Mouse (Mus musculus) midbrain, postnatal 0 days (tissue): Measurements from ENCODE around the gene Igf2bp3. TPM values are rescaled to one million over a fixed set of nuclear protein-coding genes. Genes with fewer than 3 reads are reported as not detected.
A peak's percentile ranks its signal among the peaks of the same experiment; 100 is the strongest.

ENCODE experiments used
- ATAC-seq: fragments of 200-750 bp; cut with Nextera tagmentation; 2 replicates; pipeline ENCODE4 v1.8.0; 2017; ENCODE audit warnings: moderate number of reproducible peaks, mild to moderate bottlenecking, moderate TSS enrichment, moderate library complexity; ENCODE audit not compliant: low FRiP score
- DNase-seq: peaks from one replicate; pipeline ENCODE4 v3.0.0-alpha.2; 2015; ENCODE audit warnings: low spot score
- H3K27ac ChIP-seq: fragments of 300-500 bp; sonication (generic); 2 replicates; pipeline ENCODE4 v1.5.1; 2014; ENCODE audit warnings: low read depth, mild to moderate bottlenecking, low read length, mixed read lengths
- H3K27me3 ChIP-seq: fragments of 300-500 bp; sonication (generic); 2 replicates; pipeline ENCODE4 v1.6.1; 2014; ENCODE audit warnings: low read length, control low read depth, mixed read lengths; ENCODE audit not compliant: insufficient read depth
- H3K36me3 ChIP-seq: fragments of 300-500 bp; sonication (generic); 2 replicates; pipeline ENCODE4 v1.6.1; 2014; ENCODE audit warnings: low read length, control low read depth, mixed read lengths; ENCODE audit not compliant: insufficient read depth
- H3K4me1 ChIP-seq: fragments of 300-500 bp; sonication (generic); 2 replicates; pipeline ENCODE4 v1.6.1; 2014; ENCODE audit warnings: mild to moderate bottlenecking, control low read depth, antibody characterized with exemption, low read length, mixed read lengths; ENCODE audit not compliant: insufficient read depth
- H3K4me2 ChIP-seq: fragments of 300-500 bp; sonication (generic); 2 replicates; pipeline ENCODE4 v1.6.1; 2014; ENCODE audit warnings: low read depth, mild to moderate bottlenecking, low read length, mixed read lengths; ENCODE audit not compliant: poor library complexity, severe bottlenecking
- H3K4me3 ChIP-seq: fragments of 300-500 bp; sonication (generic); 2 replicates; pipeline ENCODE4 v1.5.1; 2014; ENCODE audit warnings: low read depth, mild to moderate bottlenecking, low read length, moderate library complexity
- H3K9ac ChIP-seq: fragments of 300-500 bp; sonication (generic); replicated peaks from 2 replicates; pipeline ENCODE4 v1.6.1; 2014; ENCODE audit warnings: mild to moderate bottlenecking, low read length, moderate library complexity, mixed read lengths; ENCODE audit not compliant: poor library complexity, severe bottlenecking
- H3K9me3 ChIP-seq: fragments of 300-500 bp; sonication (generic); 2 replicates; pipeline ENCODE4 v1.6.1; 2016; ENCODE audit warnings: low read length, control low read depth
- CTCF ChIP-seq: IDR thresholded peaks from 2 replicates; pipeline ENCODE4 v1.5.1; 2016; ENCODE audit warnings: antibody characterized with exemption, mild to moderate bottlenecking
- WGBS: fragments of 180-500 bp; shearing (Covaris S2); extraction: QIAGEN DNeasy Blood & Tissue Kit; methylation state at CpG from one replicate; pipeline ENCODE4 v1.1.7; 2014; 5-methylcytosine and 5-hydroxymethylcytosine counted together
- polyA plus RNA-seq: library from polyadenylated mRNA; unstranded; fragments of >200 nt; fragmentation: Nextera tagmentation; extraction: Ambion mirVana; gene quantifications from 2 replicates; pipeline ENCODE4 v1.2.1, GENCODE M21; 2015
- total RNA-seq: library from RNA; depleted of rRNA; stranded (reverse); fragments of >200 nt; gene quantifications from 2 replicates; pipeline ENCODE4 v1.2.3, GENCODE M21; 2014

Gene Igf2bp3
- total and polyA plus RNA-seq, 2 experiments from 2014 or later: 5.4 to 10.6 TPM

DNA sequence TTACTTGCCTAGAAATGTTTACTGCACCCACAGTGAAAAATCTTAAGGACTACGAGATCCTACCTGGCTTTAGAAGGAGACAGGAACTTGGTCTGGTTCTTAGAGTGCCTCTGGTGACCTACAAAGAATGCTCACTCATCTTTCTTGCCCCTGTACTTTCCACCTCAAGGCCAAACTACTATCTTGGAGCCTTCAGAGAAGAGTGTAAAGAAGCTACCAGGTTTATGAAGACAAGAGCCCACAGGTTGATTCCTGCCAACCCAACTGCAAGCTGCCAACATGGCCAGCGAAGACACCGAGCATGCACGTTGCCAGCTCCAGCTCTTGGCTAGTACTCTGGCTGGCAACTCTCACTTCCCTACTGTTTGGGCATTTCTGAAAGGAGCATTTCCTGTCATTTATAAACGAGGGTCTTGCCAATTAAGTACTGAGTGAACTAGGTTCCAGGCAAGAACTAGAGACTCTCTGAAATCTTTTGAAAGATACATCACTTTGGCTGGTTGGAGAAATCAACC is 117.1 kb downstream of the Igf2bp3 start:
- Histone ChIP-seq H3K27me3 (no peaks in the 10 kb centered on the region), H3K27ac (no peak overlapping the region; the same call in 1 of the 2 replicates), H3K36me3 (0 out of 2 replicates have a peak, but pooled peaks cover 5% of the 10 kb centered on the region), H3K9me3 (no peaks in the 10 kb centered on the region), H3K9ac (no peak overlapping the region), H3K4me3 (no peak overlapping the region), H3K4me2 (no peak overlapping the region), H3K4me1 (no peaks in the 10 kb centered on the region; the same call in 1 of the 2 replicates)
- TF ChIP-seq CTCF: no peak
- WGBS: 63% methylated on average over 5 of the region's 5 CpGs
- DNase-seq: peak; percentile 26
- no peak for ATAC-seq

DNA sequence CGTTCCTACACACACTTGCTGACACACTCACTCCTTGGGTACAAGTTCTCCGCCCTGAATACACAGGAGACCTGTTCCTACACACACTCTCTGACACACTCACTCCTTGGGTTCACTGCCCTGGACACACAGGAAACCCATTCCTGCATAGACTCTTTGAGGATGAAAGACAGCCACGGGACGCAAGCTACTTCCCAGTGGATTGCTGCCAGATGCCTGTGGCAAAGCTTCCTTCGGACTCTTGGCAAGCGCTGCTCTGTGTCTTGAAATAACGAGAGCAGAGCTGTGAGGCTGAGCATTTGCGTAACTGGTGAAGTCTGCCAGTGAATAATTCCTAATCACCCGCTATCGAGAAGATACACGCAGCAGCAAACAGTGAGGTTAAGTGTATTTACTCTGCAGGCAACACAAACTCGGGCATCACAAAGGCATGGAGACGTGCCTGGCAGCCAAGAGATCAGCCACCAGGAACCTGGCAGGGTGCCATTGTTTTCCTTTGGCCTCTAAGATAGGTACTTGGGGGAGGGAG is 117.8 kb downstream of the Igf2bp3 start:
- no peaks in the 10 kb centered on the region; the same call in 1 of the 2 replicates for H3K4me1 ChIP-seq
- no peak overlapping the region for H3K9ac ChIP-seq
- peak overlapping the region; percentile 69 for H3K27ac ChIP-seq
- 37% methylated on average over 13 of the region's 13 CpGs for WGBS
- no peaks in the 10 kb centered on the region for H3K27me3 ChIP-seq
- DNase-seq: peak; percentile 89
- no peak for TF ChIP-seq CTCF
- H3K36me3 ChIP-seq: 0 out of 2 replicates have a peak, but pooled peaks cover 5% of the 10 kb centered on the region
- peak overlapping the region; percentile 26 for H3K4me2 ChIP-seq
- H3K4me3 ChIP-seq: 0 out of 2 replicates have a peak overlapping the region, but pooled peaks have one; percentile 6
- H3K9me3 ChIP-seq: no peaks in the 10 kb centered on the region
- ATAC-seq: no peak

DNA sequence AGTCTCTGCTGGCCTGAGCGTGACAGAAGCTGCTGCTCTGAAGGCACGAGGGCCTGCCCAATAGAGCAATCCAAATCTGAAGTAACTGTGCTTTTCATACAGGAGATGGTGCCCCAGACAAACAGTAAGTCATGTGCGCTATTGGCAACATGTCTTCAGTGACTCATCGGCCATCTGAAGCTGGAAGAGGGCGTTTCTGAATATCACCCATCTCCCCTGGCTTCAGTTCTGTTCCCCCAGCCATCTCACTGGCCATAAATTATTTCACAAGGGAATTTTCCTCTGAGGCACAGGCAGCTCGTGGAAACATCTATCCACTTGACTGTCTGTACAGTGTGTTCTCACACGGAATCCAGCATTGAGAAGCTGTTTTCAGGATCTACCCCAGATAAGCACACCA is 118.3 kb downstream of the Igf2bp3 start:
- H3K9ac ChIP-seq: no peak overlapping the region
- TF ChIP-seq CTCF: no peak
- no peaks in the 10 kb centered on the region for H3K27me3 ChIP-seq
- peak; percentile 42 for DNase-seq
- no peak for ATAC-seq
- no peak overlapping the region for H3K4me3 ChIP-seq
- WGBS: 74% methylated on average over 7 of the region's 7 CpGs
- 0 out of 2 replicates have a peak, but pooled peaks cover 5% of the 10 kb centered on the region for H3K36me3 ChIP-seq
- no peaks in the 10 kb centered on the region; the same call in 1 of the 2 replicates for H3K4me1 ChIP-seq
- H3K27ac ChIP-seq: peak overlapping the region; percentile 69
- H3K9me3 ChIP-seq: no peaks in the 10 kb centered on the region
- H3K4me2 ChIP-seq: no peak overlapping the region

DNA sequence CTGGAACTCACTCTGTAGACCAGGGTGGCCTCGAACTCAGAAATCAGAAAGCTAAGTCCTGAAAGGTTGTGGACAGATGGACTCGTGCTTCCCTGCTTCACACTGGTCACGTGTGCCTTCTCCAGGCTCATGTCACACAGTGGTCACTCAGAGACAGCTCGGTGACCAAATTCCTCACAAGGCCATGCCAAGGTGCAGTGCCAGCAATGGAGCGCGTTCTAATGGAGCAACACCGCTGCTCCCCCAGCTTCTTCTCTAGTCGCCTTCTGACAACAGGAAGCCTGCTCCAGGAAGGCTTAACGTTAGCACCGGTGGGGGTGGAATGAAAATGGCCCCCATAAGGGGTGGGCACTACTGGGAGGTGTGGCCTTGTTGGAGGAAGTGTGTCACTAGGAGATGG is 119.8 kb downstream of the Igf2bp3 start:
- no peak for TF ChIP-seq CTCF
- Histone ChIP-seq H3K27me3 (no peaks in the 10 kb centered on the region), H3K4me2 (no peak overlapping the region), H3K27ac (no peak overlapping the region), H3K4me1 (no peaks in the 10 kb centered on the region; the same call in 1 of the 2 replicates), H3K36me3 (peaks cover 14% of the 10 kb centered on the region; the same call in 1 of the 2 replicates), H3K9ac (no peak overlapping the region), H3K4me3 (no peak overlapping the region), H3K9me3 (no peaks in the 10 kb centered on the region)
- no peak for ATAC-seq
- DNase-seq: no peak
- 89% methylated on average over 10 of the region's 10 CpGs for WGBS

DNA sequence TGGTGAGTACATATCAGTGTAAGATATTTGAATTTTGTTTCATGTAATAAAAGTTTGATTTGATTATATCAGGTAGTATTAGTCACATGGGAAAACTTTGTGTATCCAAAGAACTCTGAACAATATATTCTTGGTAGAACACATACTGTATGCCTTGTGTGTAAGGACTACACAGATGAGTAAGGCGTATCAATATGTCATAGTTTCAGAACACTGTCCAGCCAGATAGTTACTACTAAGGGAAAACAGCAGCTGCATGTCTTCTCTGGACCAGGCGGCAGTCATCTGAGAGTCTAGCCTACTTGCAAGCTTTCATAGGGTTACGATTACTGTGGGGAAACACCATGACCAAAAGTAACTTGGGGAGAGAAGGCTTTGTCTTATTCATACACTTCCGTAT is 131.7 kb downstream of the Igf2bp3 start:
- no peaks in the 10 kb centered on the region for H3K27me3 ChIP-seq
- no peak overlapping the region for H3K27ac ChIP-seq
- no peaks in the 10 kb centered on the region for H3K4me1 ChIP-seq
- H3K4me2 ChIP-seq: no peak overlapping the region
- peaks cover 19% of the 10 kb centered on the region; the same call in 1 of the 2 replicates for H3K36me3 ChIP-seq
- TF ChIP-seq CTCF: no peak
- H3K9me3 ChIP-seq: no peaks in the 10 kb centered on the region
- DNase-seq (no peak), ATAC-seq (no peak)
- no peak overlapping the region for H3K4me3 ChIP-seq
- 96% methylated on average over 4 of the region's 4 CpGs for WGBS
- no peak overlapping the region for H3K9ac ChIP-seq

DNA sequence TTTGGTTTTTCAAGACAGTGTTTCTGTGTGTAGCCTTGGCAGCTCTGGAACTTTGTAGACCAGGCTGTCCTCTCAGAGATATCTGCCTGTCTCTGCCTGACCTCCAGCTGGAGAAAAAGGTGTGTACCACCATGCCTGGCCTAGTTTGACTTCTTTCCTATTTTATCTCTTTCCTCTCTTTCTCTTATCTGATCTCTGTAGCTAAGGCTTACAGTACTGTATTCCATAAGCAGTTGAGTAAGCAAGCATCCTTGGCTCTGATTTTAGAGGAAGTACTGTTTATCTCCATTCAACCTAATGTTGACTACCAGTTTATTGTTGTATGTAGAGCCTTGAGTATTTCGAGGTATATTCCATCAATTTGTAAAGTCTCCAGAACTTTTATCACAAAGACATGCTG is 135.4 kb downstream of the Igf2bp3 start:
- H3K27ac ChIP-seq: no peak overlapping the region
- no peak overlapping the region for H3K4me3 ChIP-seq
- no peak for TF ChIP-seq CTCF
- H3K4me1 ChIP-seq: peaks cover 6% of the 10 kb centered on the region; the same call in 1 of the 2 replicates
- no peak for DNase-seq
- ATAC-seq: no peak
- no peak overlapping the region for H3K9ac ChIP-seq
- no peaks in the 10 kb centered on the region for H3K27me3 ChIP-seq
- no peaks in the 10 kb centered on the region for H3K36me3 ChIP-seq
- WGBS: 98% methylated on average over 1 of the region's 1 CpGs
- no peak overlapping the region for H3K4me2 ChIP-seq
- no peaks in the 10 kb centered on the region for H3K9me3 ChIP-seq
